Mouse (Mus musculus) hindbrain, embryonic 10.5 days (tissue): Measurements from ENCODE around the gene Ppp6r3. TPM values are rescaled to one million over a fixed set of nuclear protein-coding genes. Genes with fewer than 3 reads are reported as not detected.

ENCODE experiments used
- DNase-seq: peaks from one replicate; pipeline ENCODE4 v3.0.0-alpha.2; 2017; ENCODE audit warnings: low spot score
- H3K27ac ChIP-seq: fragments of 300-500 bp; sonication (generic); 2 replicates; pipeline ENCODE4 v1.5.1; 2016; ENCODE audit warnings: mild to moderate bottlenecking, moderate library complexity
- H3K27me3 ChIP-seq: fragments of 300-500 bp; sonication (generic); 2 replicates; pipeline ENCODE4 v1.6.1; 2016; ENCODE audit warnings: mild to moderate bottlenecking; ENCODE audit not compliant: poor library complexity, insufficient read depth, severe bottlenecking
- H3K36me3 ChIP-seq: fragments of 300-500 bp; sonication (generic); 2 replicates; pipeline ENCODE4 v1.6.1; 2016; ENCODE audit warnings: mild to moderate bottlenecking, moderate library complexity
- H3K4me1 ChIP-seq: fragments of 300-500 bp; sonication (generic); replicated peaks from 2 replicates; pipeline ENCODE4 v1.6.1; 2016; ENCODE audit warnings: mild to moderate bottlenecking
- H3K4me3 ChIP-seq: fragments of 300-500 bp; sonication (generic); 2 replicates; pipeline ENCODE4 v1.5.1; 2016; ENCODE audit warnings: mild to moderate bottlenecking, moderate library complexity
- H3K9me3 ChIP-seq: fragments of 300-500 bp; sonication (generic); 2 replicates; pipeline ENCODE4 v1.6.1; 2016; ENCODE audit warnings: mild to moderate bottlenecking, moderate library complexity
- WGBS: fragments of 180-500 bp; shearing (Covaris S2); methylation state at CpG from one replicate; pipeline ENCODE4 v1.1.7; 2016; 5-methylcytosine and 5-hydroxymethylcytosine counted together
- polyA plus RNA-seq: library from polyadenylated mRNA; unstranded; fragments of >200 nt; fragmentation: Nextera tagmentation; extraction: Ambion mirVana; gene quantifications from 2 replicates; pipeline ENCODE4 v1.2.1, GENCODE M21; 2016

The Ppp6r3 gene
- polyA plus RNA-seq, 1 experiment from 2014 or later = 64.9 TPM

- Histone ChIP-seq H3K27me3 (no peaks in the 10 kb centered on the region), H3K36me3 (peaks cover 72% of the 10 kb centered on the region), H3K27ac (no peak overlapping the region), H3K4me1 (no peaks in the 10 kb centered on the region), H3K4me3 (no peak overlapping the region), H3K9me3 (peaks cover 35% of the 10 kb centered on the region)
- DNase-seq = no peak
- 96% methylated on average over 2 of the region's 2 CpGs for WGBS
These were observed 13.3 kb downstream of the Ppp6r3 start for GRCm38 (mm10) chr19:3562298-3562697.

- no peak for DNase-seq
- no peaks in the 10 kb centered on the region for H3K27me3 ChIP-seq
- H3K27ac ChIP-seq = no peak overlapping the region
- no peak overlapping the region for H3K4me3 ChIP-seq
- peaks cover 26% of the 10 kb centered on the region for H3K9me3 ChIP-seq
- H3K4me1 ChIP-seq = no peaks in the 10 kb centered on the region
- WGBS = 92% methylated on average over 2 of the region's 2 CpGs
- peaks cover 36% of the 10 kb centered on the region for H3K36me3 ChIP-seq
These were observed 19.3 kb downstream of the Ppp6r3 start for GRCm38 (mm10) chr19:3556169-3556827.

GRCm38 (mm10) chr19:3554785-3555184 is 20.8 kb downstream of the Ppp6r3 start:
- Histone ChIP-seq H3K4me3 (no peak overlapping the region), H3K27me3 (no peaks in the 10 kb centered on the region), H3K9me3 (peaks cover 13% of the 10 kb centered on the region), H3K27ac (no peak overlapping the region), H3K4me1 (no peaks in the 10 kb centered on the region), H3K36me3 (peaks cover 21% of the 10 kb centered on the region)
- DNase-seq = no peak
- 93% methylated on average over 8 of the region's 8 CpGs for WGBS

GRCm38 (mm10) chr19:3551573-3552159 is 23.9 kb downstream of the Ppp6r3 start:
- Histone ChIP-seq H3K27ac (no peak overlapping the region), H3K27me3 (no peaks in the 10 kb centered on the region), H3K4me3 (no peak overlapping the region), H3K36me3 (peaks cover 20% of the 10 kb centered on the region), H3K4me1 (no peaks in the 10 kb centered on the region), H3K9me3 (no peaks in the 10 kb centered on the region)
- no peak for DNase-seq
- WGBS = 87% methylated on average over 4 of the region's 4 CpGs

GRCm38 (mm10) chr19:3550101-3550500 is 25.4 kb downstream of the Ppp6r3 start:
- 94% methylated on average over 1 of the region's 1 CpGs for WGBS

GRCm38 (mm10) chr19:3549263-3549662 is 26.3 kb downstream of the Ppp6r3 start:
- H3K27me3 ChIP-seq = no peaks in the 10 kb centered on the region
- H3K27ac ChIP-seq = no peak overlapping the region
- peaks cover 14% of the 10 kb centered on the region for H3K36me3 ChIP-seq
- no peak for DNase-seq
- H3K4me3 ChIP-seq = no peak overlapping the region
- no peaks in the 10 kb centered on the region for H3K9me3 ChIP-seq
- no peaks in the 10 kb centered on the region for H3K4me1 ChIP-seq
- WGBS = 87% methylated on average over 1 of the region's 1 CpGs

More at GRCm38 (mm10) chr19:3550101-3550500, 25.4 kb downstream of the Ppp6r3 start:
- H3K27ac ChIP-seq = no peak overlapping the region
- H3K4me1 ChIP-seq = no peaks in the 10 kb centered on the region
- peaks cover 14% of the 10 kb centered on the region for H3K36me3 ChIP-seq
- no peaks in the 10 kb centered on the region for H3K9me3 ChIP-seq
- no peaks in the 10 kb centered on the region for H3K27me3 ChIP-seq
- no peak overlapping the region for H3K4me3 ChIP-seq
- no peak for DNase-seq

- Histone ChIP-seq H3K27me3 (no peaks in the 10 kb centered on the region), H3K9me3 (no peaks in the 10 kb centered on the region), H3K27ac (no peak overlapping the region), H3K4me3 (no peak overlapping the region), H3K36me3 (peaks cover 21% of the 10 kb centered on the region), H3K4me1 (no peaks in the 10 kb centered on the region)
- WGBS = 91% methylated on average over 1 of the region's 1 CpGs
- DNase-seq = no peak
These were observed 27.2 kb downstream of the Ppp6r3 start for GRCm38 (mm10) chr19:3548311-3548710.

- no peaks in the 10 kb centered on the region for H3K9me3 ChIP-seq
- no peak overlapping the region for H3K27ac ChIP-seq
- no peaks in the 10 kb centered on the region for H3K4me1 ChIP-seq
- H3K27me3 ChIP-seq = no peaks in the 10 kb centered on the region
- no peak overlapping the region for H3K4me3 ChIP-seq
- no peak for DNase-seq
- WGBS = 95% methylated on average over 2 of the region's 2 CpGs
- H3K36me3 ChIP-seq = peaks cover 52% of the 10 kb centered on the region
These were observed 30.6 kb downstream of the Ppp6r3 start for GRCm38 (mm10) chr19:3544995-3545394.

- no peak overlapping the region for H3K4me3 ChIP-seq
- H3K4me1 ChIP-seq = no peaks in the 10 kb centered on the region
- H3K36me3 ChIP-seq = peaks cover 64% of the 10 kb centered on the region
- no peaks in the 10 kb centered on the region for H3K27me3 ChIP-seq
- WGBS = 95% methylated on average over 4 of the region's 4 CpGs
- no peaks in the 10 kb centered on the region for H3K9me3 ChIP-seq
- H3K27ac ChIP-seq = no peak overlapping the region
- DNase-seq = no peak
These were observed 33.0 kb downstream of the Ppp6r3 start for GRCm38 (mm10) chr19:3542591-3542990.

- Histone ChIP-seq H3K4me3 (no peak overlapping the region), H3K4me1 (no peaks in the 10 kb centered on the region), H3K27me3 (no peaks in the 10 kb centered on the region), H3K9me3 (no peaks in the 10 kb centered on the region), H3K36me3 (peaks cover 69% of the 10 kb centered on the region), H3K27ac (no peak overlapping the region)
- no peak for DNase-seq
- WGBS = 95% methylated on average over 5 of the region's 5 CpGs
These were observed 34.6 kb downstream of the Ppp6r3 start for GRCm38 (mm10) chr19:3540997-3541396.

GRCm38 (mm10) chr19:3540254-3540653 is 35.3 kb downstream of the Ppp6r3 start:
- H3K4me3 ChIP-seq = no peak overlapping the region

GRCm38 (mm10) chr19:3539456-3539855 is 36.1 kb downstream of the Ppp6r3 start:
- H3K4me1 ChIP-seq = no peaks in the 10 kb centered on the region

More at GRCm38 (mm10) chr19:3540254-3540653, 35.3 kb downstream of the Ppp6r3 start:
- 97% methylated on average over 2 of the region's 2 CpGs for WGBS
- Histone ChIP-seq H3K27ac (no peak overlapping the region), H3K4me1 (no peaks in the 10 kb centered on the region), H3K9me3 (no peaks in the 10 kb centered on the region), H3K36me3 (peaks cover 69% of the 10 kb centered on the region), H3K27me3 (no peaks in the 10 kb centered on the region)
- no peak for DNase-seq

GRCm38 (mm10) chr19:3537658-3538057 is 37.9 kb downstream of the Ppp6r3 start:
- H3K9me3 ChIP-seq = no peaks in the 10 kb centered on the region
- 97% methylated on average over 6 of the region's 6 CpGs for WGBS
- H3K36me3 ChIP-seq = peaks cover 75% of the 10 kb centered on the region
- no peaks in the 10 kb centered on the region for H3K4me1 ChIP-seq
- no peak for DNase-seq
- no peak overlapping the region for H3K4me3 ChIP-seq
- no peak overlapping the region for H3K27ac ChIP-seq
- no peaks in the 10 kb centered on the region for H3K27me3 ChIP-seq

More at GRCm38 (mm10) chr19:3539456-3539855, 36.1 kb downstream of the Ppp6r3 start:
- Histone ChIP-seq H3K36me3 (peaks cover 74% of the 10 kb centered on the region), H3K4me3 (no peak overlapping the region), H3K27ac (no peak overlapping the region), H3K9me3 (no peaks in the 10 kb centered on the region), H3K27me3 (no peaks in the 10 kb centered on the region)
- no peak for DNase-seq
- WGBS = 93% methylated on average over 5 of the region's 5 CpGs
